Mouse (Mus musculus) spleen, adult 2 months (tissue): ENCODE results near the gene Prkd2.

Experiments used
- CTCF ChIP-seq: fragments of 200-500 bp; IDR thresholded peaks from 2 replicates; pipeline ENCODE4 v1.5.1; 2011; ENCODE audit warnings: mild to moderate bottlenecking, inconsistent platforms; ENCODE audit not compliant: insufficient read depth, insufficient read length, insufficient replicate concordance; ENCODE audit errors: extremely low read depth
- POLR2A ChIP-seq: fragments of 200-500 bp; IDR thresholded peaks from 2 replicates; pipeline ENCODE4 v1.6.1; 2011; ENCODE audit warnings: low read depth, low read length, inconsistent platforms

DNA sequence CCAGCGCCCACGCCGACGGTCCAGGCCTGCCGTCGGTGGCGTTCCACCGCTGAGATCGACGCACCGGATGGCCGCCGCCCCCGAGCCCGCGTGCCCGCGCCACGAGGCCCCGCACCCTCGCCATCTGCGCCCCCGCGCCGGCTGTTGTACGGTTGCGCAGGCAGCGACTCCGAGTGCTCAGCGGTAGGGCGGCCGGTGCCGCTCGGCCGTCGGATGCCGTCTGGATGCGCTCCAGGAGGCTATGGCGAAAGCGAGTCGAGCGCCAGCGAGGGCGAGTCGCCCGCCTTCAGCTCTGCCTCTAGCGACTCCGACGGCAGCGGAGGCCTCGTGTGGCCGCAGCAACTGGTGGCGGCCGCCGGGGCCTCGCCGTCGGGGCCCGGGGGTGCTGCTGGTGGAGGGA, 43.2 kb downstream of the Prkd2 start:
- no peak for TF ChIP-seq POLR2A
- TF ChIP-seq CTCF = no peak
